Mouse (Mus musculus) urinary bladder, postnatal 14 days (tissue): Measurements from ENCODE around the gene Vmn1r126.
"Not testable (repeated sequence)": the region's sequence is repeated elsewhere in the genome, so short reads cannot be mapped to it uniquely, and the experiment has no call there.

ENCODE experiments used
- DNase-seq: peaks from one replicate; pipeline ENCODE4 v3.0.0; 2021; ENCODE audit warnings: low spot score

Vmn1r126 gene

GRCm38 (mm10) chr7:21301367-21301766 lies at the start of gene Vmn1r126:
Gene Vmn1r126, minus strand, starts transcription at chr7:21301467.
- not testable (repeated sequence) for DNase-seq

GRCm38 (mm10) chr7:21349073-21349472 lies 47.8 kb upstream of the Vmn1r126 start, which contains the start of gene Vmn1r128:
Gene Vmn1r128, plus strand, starts transcription at chr7:21349373.
- not testable (repeated sequence) for DNase-seq

GRCm38 (mm10) chr7:21319761-21320160 lies 18.5 kb upstream of the Vmn1r126 start, which contains the start of gene Vmn1r127:
Gene Vmn1r127, minus strand, starts transcription at chr7:21319861.
- DNase-seq: not testable (repeated sequence)

- not testable (repeated sequence) for DNase-seq
Observed at GRCm38 (mm10) chr7:21271879-21272278, 29.4 kb downstream of the Vmn1r126 start, which contains the start of gene Vmn1r125. Gene Vmn1r125, plus strand, starts transcription at chr7:21272179.

- DNase-seq: not testable (repeated sequence)
Observed at GRCm38 (mm10) chr7:21260517-21260916, 40.8 kb downstream of the Vmn1r126 start, which contains the start of gene Vmn1r124. Gene Vmn1r124, minus strand, starts transcription at chr7:21260617.
